Mouse (Mus musculus) heart, embryonic 10.5 days (tissue): Measurements from ENCODE around the gene Akap12. TPM values are rescaled to one million over a fixed set of nuclear protein-coding genes. Genes with fewer than 3 reads are reported as not detected.
A peak's percentile ranks its signal among the peaks of the same experiment; 100 is the strongest.

Source experiments
- DNase-seq: peaks from one replicate; pipeline ENCODE4 v3.0.0-alpha.2; 2017; ENCODE audit warnings: low spot score
- H3K27ac ChIP-seq: fragments of 300-500 bp; sonication (generic); 2 replicates; pipeline ENCODE4 v1.5.1; 2016; ENCODE audit warnings: mild to moderate bottlenecking
- H3K27me3 ChIP-seq: fragments of 300-500 bp; sonication (generic); 2 replicates; pipeline ENCODE4 v1.6.1; 2016; ENCODE audit warnings: mild to moderate bottlenecking; ENCODE audit not compliant: poor library complexity, insufficient read depth, severe bottlenecking
- H3K36me3 ChIP-seq: fragments of 300-500 bp; sonication (generic); 2 replicates; pipeline ENCODE4 v1.6.1; 2016; ENCODE audit warnings: mild to moderate bottlenecking, moderate library complexity
- H3K4me1 ChIP-seq: fragments of 300-500 bp; sonication (generic); 2 replicates; pipeline ENCODE4 v1.6.1; 2016; ENCODE audit warnings: mild to moderate bottlenecking
- H3K4me3 ChIP-seq: fragments of 300-500 bp; sonication (generic); 2 replicates; pipeline ENCODE4 v1.5.1; 2016; ENCODE audit warnings: mild to moderate bottlenecking, moderate library complexity
- H3K9me3 ChIP-seq: fragments of 300-500 bp; sonication (generic); 2 replicates; pipeline ENCODE4 v1.6.1; 2016; ENCODE audit warnings: mild to moderate bottlenecking, moderate library complexity
- WGBS: fragments of 180-500 bp; shearing (Covaris S2); methylation state at CpG from one replicate; pipeline ENCODE4 v1.1.7; 2016; 5-methylcytosine and 5-hydroxymethylcytosine counted together
- polyA plus RNA-seq: library from polyadenylated mRNA; unstranded; fragments of >200 nt; fragmentation: Nextera tagmentation; extraction: Ambion mirVana; gene quantifications from 2 replicates; pipeline ENCODE4 v1.2.1, GENCODE M21; 2016

Akap12 gene
- polyA plus RNA-seq, 1 experiment from 2014 or later = 49.6 TPM

DNA sequence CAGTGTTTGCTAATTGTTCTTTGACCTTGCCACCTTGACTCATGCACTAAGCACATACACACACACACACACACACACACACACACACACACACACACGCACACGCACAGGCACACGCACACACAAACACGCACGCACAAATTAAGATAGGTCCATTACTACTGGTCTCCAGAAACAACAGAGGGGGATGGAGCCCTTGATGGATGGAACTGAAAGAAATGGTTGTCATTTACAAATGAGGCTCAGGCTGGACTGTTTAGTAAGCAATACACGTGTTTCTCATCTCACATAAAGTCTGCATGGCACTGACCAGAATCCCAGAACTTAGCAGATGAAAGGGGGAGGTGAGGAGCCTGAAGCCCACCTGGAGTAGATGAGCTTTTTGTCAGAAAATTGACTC lies 24.4 kb downstream of the Akap12 start:
- H3K27ac ChIP-seq = no peak overlapping the region
- no peak overlapping the region for H3K4me3 ChIP-seq
- DNase-seq = no peak
- 88% methylated on average over 6 of the region's 6 CpGs for WGBS
- peaks cover 25% of the 10 kb centered on the region; the same call in 1 of the 2 replicates for H3K4me1 ChIP-seq
- H3K9me3 ChIP-seq = no peaks in the 10 kb centered on the region
- no peaks in the 10 kb centered on the region for H3K27me3 ChIP-seq
- no peaks in the 10 kb centered on the region for H3K36me3 ChIP-seq

GRCm38 (mm10) chr10:4293418-4293817 lies 27.2 kb downstream of the Akap12 start:
- H3K4me3 ChIP-seq = no peak overlapping the region
- H3K27ac ChIP-seq = no peak overlapping the region
- H3K9me3 ChIP-seq = no peaks in the 10 kb centered on the region
- DNase-seq = no peak
- H3K27me3 ChIP-seq = no peaks in the 10 kb centered on the region
- WGBS = 72% methylated on average over 4 of the region's 4 CpGs
- peaks cover 21% of the 10 kb centered on the region; the same call in 1 of the 2 replicates for H3K4me1 ChIP-seq
- no peaks in the 10 kb centered on the region for H3K36me3 ChIP-seq

DNA sequence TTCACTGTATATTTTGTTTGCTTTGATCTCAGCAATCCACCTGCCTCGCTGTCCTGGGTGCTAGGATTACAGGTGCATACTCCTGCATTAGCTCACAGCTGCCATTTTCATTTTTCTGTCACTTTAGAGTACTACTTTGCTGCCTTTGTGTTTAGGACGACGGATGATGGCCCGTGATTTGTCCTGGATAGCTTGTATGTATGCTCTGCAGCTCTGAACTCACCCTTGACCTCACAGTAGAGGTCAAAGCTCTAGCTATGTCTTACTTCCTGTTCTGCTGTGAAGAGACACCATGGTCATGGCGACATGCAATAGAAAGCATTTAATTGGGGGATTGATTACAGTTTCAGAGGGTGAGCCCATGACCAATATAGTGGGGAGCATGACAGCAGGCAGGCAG lies 37.4 kb downstream of the Akap12 start:
- DNase-seq = no peak
- no peaks in the 10 kb centered on the region for H3K27me3 ChIP-seq
- H3K4me1 ChIP-seq = peaks cover 15% of the 10 kb centered on the region
- 66% methylated on average over 5 of the region's 5 CpGs for WGBS
- H3K36me3 ChIP-seq = no peaks in the 10 kb centered on the region
- H3K4me3 ChIP-seq = no peak overlapping the region
- H3K27ac ChIP-seq = peak overlapping the region; percentile 42; the same call in 1 of the 2 replicates
- no peaks in the 10 kb centered on the region for H3K9me3 ChIP-seq

- Histone ChIP-seq H3K27ac (no peak overlapping the region), H3K27me3 (no peaks in the 10 kb centered on the region), H3K9me3 (no peaks in the 10 kb centered on the region), H3K4me3 (no peak overlapping the region), H3K36me3 (peaks cover 9% of the 10 kb centered on the region; the same call in 1 of the 2 replicates), H3K4me1 (peaks cover 27% of the 10 kb centered on the region)
- 85% methylated on average over 8 of the region's 8 CpGs for WGBS
- no peak for DNase-seq
Measured at GRCm38 (mm10) chr10:4323885-4324284, 57.7 kb downstream of the Akap12 start.

DNA sequence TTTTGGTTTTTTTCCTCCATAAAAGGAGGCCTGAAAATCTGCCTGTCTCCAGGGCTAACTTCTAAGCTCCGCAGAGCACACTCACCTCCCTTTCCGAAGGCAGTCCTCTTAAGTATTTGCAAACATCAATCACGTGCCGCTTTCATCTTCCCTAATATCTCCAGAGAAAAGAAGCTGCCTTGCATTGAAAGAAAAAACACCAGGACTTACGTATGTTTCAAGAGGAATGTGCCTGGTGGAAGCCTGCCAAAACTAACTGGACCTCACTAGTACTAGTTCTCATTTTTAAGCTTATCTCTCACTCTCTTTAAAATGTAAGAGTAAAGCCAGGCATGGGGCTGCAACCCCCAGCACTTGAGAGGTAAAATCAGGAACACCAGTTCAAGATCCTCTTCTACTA lies 59.4 kb downstream of the Akap12 start:
- peaks cover 4% of the 10 kb centered on the region; the same call in 1 of the 2 replicates for H3K36me3 ChIP-seq
- H3K27ac ChIP-seq = peak overlapping the region; percentile 72
- H3K9me3 ChIP-seq = no peaks in the 10 kb centered on the region
- no peak overlapping the region for H3K4me3 ChIP-seq
- 34% methylated on average over 5 of the region's 5 CpGs for WGBS
- no peaks in the 10 kb centered on the region for H3K27me3 ChIP-seq
- DNase-seq = no peak
- H3K4me1 ChIP-seq = peaks cover 27% of the 10 kb centered on the region

- WGBS = 95% methylated on average over 1 of the region's 1 CpGs
- Histone ChIP-seq H3K9me3 (no peaks in the 10 kb centered on the region), H3K36me3 (peaks cover 4% of the 10 kb centered on the region; the same call in 1 of the 2 replicates), H3K4me1 (peaks cover 26% of the 10 kb centered on the region), H3K27me3 (no peaks in the 10 kb centered on the region), H3K4me3 (no peak overlapping the region), H3K27ac (no peak overlapping the region)
- no peak for DNase-seq
Measured at GRCm38 (mm10) chr10:4327716-4328115, 61.5 kb downstream of the Akap12 start.

DNA sequence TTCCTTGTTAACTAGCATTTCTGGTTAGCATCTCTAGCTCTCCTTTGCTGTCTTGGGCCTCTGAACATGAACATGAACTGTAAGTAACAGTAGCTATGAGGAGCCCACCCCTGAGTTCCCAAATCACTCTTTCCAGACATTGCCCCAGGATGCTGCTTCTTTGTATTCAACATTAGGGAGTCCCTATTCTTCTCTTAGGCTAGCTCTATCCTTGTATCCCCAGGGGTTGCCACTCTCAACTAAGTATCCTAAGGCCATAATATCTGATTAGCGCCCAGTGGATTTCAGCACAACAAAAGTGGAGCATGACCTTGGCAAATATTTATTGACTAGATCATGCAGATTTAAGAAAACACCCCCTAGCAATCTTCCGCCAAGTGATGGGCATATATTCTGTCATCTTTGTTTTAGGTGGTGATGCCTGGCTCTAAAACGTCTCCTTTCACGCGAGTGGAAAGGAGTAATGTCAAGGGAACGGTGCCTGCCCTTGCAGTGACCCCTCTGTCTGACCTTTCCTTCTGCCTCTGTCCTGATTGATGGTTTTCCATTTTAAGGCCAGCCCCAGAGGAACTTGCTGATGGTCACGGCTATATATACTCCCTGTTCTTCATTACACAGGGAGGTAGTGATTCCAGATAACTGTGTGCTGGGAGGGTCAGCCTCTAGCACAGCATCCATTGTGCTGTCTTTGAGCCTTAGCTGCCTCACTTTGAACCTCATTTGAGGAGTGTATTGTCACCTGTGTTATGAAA lies 66.2 kb downstream of the Akap12 start:
- Histone ChIP-seq H3K27me3 (no peaks in the 10 kb centered on the region), H3K4me1 (peaks cover 24% of the 10 kb centered on the region; the same call in 1 of the 2 replicates)
- DNase-seq = no peak

GRCm38 (mm10) chr10:4333319-4333718 lies 67.1 kb downstream of the Akap12 start:
- no peak for DNase-seq
- Histone ChIP-seq H3K9me3 (no peaks in the 10 kb centered on the region), H3K27me3 (no peaks in the 10 kb centered on the region), H3K4me1 (peaks cover 24% of the 10 kb centered on the region; the same call in 1 of the 2 replicates), H3K27ac (peak overlapping the region; percentile 57; the same call in 1 of the 2 replicates), H3K4me3 (peak overlapping the region; percentile 62), H3K36me3 (no peaks in the 10 kb centered on the region)
- 11% methylated on average over 8 of the region's 8 CpGs for WGBS

More for the DNA sequence above, 66.2 kb downstream of the Akap12 start:
- 42% methylated on average over 7 of the region's 7 CpGs for WGBS
- H3K36me3 ChIP-seq = peaks cover 3% of the 10 kb centered on the region; the same call in 1 of the 2 replicates
- H3K4me3 ChIP-seq = no peak overlapping the region
- H3K9me3 ChIP-seq = no peaks in the 10 kb centered on the region
- peak overlapping the region; percentile 57; the same call in 1 of the 2 replicates for H3K27ac ChIP-seq

DNA sequence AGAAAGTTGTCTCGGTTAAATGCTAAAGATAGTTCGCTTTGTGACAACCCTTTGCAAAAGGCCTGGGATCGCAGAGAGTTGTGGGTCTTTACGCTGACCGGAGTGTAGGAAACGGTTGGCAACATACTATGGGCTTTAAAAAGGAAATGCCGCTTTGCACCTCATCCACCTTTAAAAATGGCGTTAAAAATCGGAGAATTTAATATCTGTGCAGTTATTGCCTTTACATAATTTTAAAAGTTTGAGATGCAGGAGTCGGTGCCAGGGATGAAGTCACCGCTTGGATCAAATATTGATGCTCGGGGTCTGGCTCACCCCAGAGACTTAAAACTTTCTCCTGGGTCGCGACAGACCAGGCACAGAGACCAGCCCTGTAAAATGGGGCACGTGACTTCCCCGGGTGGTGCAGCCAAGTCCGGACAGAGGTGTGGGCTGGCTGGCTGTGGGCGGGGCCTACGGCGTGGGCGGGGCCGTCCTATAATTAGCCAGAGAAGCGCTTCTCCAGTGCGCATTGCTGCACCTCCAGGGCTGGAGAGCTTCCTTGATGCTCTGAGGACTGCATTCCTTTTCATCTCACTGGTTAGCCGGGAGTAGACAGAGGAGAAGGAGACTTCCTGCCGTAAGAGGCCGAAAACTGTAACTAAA lies 68.0 kb downstream of the Akap12 start:
- WGBS = 7% methylated on average over 27 of the region's 27 CpGs
- Histone ChIP-seq H3K4me1 (peaks cover 31% of the 10 kb centered on the region), H3K4me3 (peak overlapping the region; percentile 62), H3K36me3 (no peaks in the 10 kb centered on the region), H3K27ac (peak overlapping the region; percentile 57), H3K9me3 (no peaks in the 10 kb centered on the region), H3K27me3 (no peaks in the 10 kb centered on the region)
- peak; percentile 97 for DNase-seq

- Histone ChIP-seq H3K36me3 (no peaks in the 10 kb centered on the region), H3K4me1 (peaks cover 22% of the 10 kb centered on the region), H3K4me3 (no peak overlapping the region), H3K27ac (peak overlapping the region; percentile 10; the same call in 1 of the 2 replicates), H3K9me3 (no peaks in the 10 kb centered on the region), H3K27me3 (no peaks in the 10 kb centered on the region)
- 52% methylated on average over 15 of the region's 15 CpGs for WGBS
- DNase-seq = no peak
Measured at GRCm38 (mm10) chr10:4338863-4339461, 72.8 kb downstream of the Akap12 start.

GRCm38 (mm10) chr10:4341430-4341829 lies 75.2 kb downstream of the Akap12 start:
- no peak overlapping the region for H3K27ac ChIP-seq
- no peak for DNase-seq
- H3K4me1 ChIP-seq = peaks cover 27% of the 10 kb centered on the region
- no peak overlapping the region for H3K4me3 ChIP-seq
- H3K27me3 ChIP-seq = no peaks in the 10 kb centered on the region
- no peaks in the 10 kb centered on the region for H3K9me3 ChIP-seq
- 35% methylated on average over 2 of the region's 2 CpGs for WGBS
- H3K36me3 ChIP-seq = no peaks in the 10 kb centered on the region

DNA sequence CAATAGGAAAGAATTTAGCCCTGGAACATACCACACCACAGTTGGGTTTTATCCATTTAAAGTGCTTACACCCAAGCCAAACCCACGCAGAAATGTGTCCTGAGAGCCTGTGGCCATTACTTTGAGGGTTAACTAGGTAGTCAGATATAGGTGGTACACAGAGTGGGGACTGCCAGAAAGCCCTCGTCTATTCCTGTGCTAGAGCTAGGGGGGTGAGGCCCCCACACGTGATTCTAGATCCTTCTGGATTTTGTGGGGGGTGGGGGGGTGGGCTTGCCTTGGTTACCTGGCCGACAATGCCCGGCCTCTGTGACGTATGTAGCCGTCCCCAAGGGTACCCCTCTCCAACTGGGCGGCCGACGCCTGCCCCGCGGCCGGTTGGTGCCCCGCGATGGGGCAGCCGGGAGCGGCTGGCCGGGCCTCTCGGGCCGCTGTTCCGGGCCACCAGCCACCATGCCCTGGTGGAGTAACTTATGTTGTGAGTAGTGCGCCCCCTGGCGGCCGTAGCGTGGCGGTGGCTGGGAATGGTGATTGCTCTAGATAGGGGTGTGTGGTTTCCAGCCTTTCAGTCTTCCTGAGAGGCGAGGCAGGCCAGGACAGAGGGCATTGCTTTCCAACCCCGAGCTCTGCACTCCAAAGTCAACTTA lies 80.4 kb downstream of the Akap12 start:
- DNase-seq = peak; percentile 93
- H3K9me3 ChIP-seq = no peaks in the 10 kb centered on the region
- 11% methylated on average over 28 of the region's 28 CpGs for WGBS

More for the DNA sequence above, 80.4 kb downstream of the Akap12 start:
- Histone ChIP-seq H3K4me3 (peak overlapping the region; percentile 60), H3K27ac (peak overlapping the region; percentile 86), H3K36me3 (no peaks in the 10 kb centered on the region), H3K4me1 (peaks cover 24% of the 10 kb centered on the region), H3K27me3 (no peaks in the 10 kb centered on the region)
